Mouse (Mus musculus): ENCODE measurements around the gene Sacs.
A peak's percentile ranks its signal among the peaks of the same experiment; 100 is the strongest.

Sacs gene

DNA sequence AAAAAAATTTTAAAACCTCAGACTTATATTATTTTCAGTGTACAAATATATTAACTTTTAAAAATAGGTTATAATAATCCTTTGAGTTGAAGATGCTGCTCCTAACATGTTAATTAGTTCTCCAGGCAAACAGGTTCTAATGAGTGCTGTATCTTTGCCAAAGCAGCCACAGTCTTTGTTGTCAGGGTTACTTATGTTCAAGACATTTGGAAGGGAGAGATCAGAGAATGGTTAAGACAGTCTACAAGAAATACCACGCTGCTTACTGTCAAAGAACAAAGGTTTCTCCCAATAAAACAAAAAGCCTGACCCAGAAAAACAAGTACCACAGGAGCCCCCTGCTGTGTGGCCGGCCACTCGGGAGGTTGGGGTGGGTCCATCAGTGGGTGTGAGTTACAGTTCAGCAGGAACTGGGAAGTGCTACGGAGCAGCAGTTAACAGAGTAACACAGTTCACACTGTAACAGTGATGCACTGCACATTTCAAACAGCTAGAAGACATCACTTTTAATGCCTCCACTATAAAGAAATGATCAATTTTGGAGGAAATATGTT is 98.9 kb downstream of the Sacs start:
- peak; percentile 36 for DNase-seq (ENCODE audit: low read depth, low spot score)

DNA sequence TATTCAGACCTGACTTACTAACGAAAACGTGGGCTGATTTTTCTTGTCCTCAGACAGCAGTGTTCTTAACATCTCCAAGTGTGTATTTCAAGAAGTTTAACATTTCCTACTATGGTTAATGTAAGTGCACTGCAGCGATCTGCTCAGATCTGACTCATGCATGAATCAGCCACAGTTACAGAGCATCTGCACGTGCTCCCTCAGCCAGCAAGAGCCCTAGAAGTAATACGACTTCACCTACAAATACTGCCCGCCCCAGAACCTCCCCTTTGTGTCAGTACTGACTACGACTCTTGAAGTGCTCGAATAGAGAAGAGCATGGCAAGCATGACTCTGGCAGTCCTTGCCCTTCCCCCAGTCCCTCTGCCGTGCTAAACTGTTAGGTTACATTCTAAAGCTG is 100.5 kb downstream of the Sacs start:
- no peak for DNase-seq (ENCODE audit: low read depth, low spot score)

DNA sequence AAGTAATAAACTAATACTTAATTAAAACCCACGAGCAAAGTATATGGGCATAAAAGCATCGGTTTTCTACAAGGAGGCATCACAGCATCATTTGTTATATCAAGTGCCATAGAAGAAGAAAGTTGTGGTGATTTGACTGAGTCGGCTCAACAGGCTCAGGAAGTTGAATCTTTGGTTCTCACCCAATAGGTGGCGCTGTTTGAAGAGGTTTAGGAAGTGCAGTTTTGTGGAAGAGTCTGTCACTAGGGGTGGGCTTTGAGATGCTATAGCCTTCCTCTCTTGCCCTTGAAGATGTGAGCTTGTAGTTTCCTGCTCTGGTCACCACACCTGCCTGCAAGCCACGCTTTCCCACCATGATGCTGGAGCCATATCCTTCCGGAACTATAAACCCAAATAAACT is 104.4 kb downstream of the Sacs start:
- peak; percentile 29 for DNase-seq (ENCODE audit: low read depth, low spot score)

DNA sequence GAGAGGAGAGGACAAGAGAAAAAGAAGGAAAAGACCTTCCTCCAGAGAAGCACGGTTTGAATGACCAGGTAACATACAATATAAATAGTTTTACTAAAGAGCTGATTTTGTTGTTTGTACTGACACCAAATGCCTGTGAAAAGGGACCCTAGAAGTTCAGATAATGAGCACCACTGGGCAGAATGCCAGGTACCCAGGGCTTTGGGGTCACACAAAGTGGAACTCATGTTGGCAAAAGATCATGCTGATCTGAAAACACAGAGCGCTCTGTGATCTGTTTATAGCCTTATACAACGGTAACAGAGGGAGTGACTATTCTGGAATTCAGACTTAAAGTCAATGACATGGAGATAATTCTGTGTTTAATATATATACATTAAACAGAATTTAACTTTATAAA is 108.2 kb downstream of the Sacs start:
- DNase-seq (ENCODE audit: low read depth, low spot score) = no peak

DNA sequence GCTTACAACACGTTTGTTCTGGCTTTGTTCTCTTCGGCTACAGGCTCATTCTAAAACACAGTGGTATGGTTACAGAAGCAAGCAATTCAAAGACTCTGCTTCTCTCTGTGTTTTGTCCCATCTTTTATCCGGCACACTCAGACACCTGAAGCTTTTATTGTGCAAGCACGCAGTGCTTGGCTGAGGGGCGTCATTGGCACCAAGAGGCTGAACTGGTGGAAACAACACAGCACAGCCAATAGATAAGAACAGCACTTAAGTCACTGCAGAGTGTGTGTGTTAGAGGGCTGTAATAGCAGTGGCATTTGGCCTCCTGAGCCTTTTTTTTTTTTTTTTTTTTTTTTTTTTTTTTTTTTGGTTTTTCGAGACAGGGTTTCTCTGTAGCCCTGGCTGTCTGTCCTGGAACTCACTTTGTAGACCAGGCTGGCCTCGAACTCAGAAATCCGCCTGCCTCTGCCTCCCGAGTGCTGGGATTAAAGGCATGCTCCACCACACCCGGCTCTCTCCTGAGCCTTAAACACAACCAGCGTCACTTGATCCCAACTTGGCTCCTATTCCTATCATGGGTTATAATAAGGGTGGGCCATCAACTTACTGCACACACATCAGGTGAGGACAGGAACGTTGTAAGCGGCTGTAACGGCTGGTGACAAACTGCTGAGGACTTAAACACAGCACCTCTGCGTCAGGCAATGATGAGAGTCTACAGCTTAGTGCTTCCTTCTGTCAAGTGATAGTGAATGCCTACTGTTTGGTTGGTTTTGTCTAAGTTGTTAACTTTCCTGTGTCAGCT is 114.5 kb downstream of the Sacs start:
- no peak for DNase-seq (ENCODE audit: low read depth, low spot score)

DNA sequence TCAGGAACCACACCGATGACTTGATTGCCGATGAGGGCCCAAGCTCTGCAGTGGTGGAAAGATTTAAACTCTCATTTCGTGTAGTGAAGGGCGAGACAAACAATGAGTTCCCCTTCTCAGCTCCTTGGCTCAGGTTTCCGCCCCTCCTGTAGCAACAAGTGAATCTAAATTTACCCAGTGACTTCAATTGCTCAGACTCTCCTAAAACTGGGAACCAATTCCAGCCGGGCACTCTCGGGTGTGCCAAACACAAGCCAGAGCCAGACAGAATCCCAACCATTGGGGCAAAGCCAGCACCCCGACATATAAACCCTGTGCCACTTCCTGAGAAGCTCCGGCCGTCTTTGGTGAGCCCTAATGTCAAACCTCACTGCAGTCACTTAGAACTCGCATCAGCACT is 120.1 kb downstream of the Sacs start, which contains the start of gene Sgcg:
Gene Sgcg, minus strand, starts transcription at position 139 of the 400 bp plus-strand sequence.
- DNase-seq (ENCODE audit: low read depth, low spot score) = no peak

DNA sequence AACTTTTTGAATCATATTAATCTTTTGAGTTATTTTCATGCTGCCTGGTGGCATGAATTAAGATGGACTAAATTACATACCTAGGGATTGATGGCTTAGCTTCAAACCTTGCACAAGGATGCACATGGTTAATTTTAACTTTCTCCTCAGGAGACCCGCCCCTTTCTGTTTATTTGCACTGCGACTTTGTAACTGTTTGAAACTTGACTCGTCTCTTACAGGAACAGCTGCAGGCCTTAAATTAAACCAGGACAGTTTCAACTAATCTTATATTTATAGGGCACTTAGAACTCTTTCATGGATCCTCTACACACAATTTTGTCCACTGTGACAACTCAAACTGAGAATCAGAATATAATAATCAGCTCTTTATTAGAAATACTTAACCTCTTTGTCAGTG is 120.8 kb downstream of the Sacs start:
- DNase-seq (ENCODE audit: low read depth, low spot score) = no peak

DNA sequence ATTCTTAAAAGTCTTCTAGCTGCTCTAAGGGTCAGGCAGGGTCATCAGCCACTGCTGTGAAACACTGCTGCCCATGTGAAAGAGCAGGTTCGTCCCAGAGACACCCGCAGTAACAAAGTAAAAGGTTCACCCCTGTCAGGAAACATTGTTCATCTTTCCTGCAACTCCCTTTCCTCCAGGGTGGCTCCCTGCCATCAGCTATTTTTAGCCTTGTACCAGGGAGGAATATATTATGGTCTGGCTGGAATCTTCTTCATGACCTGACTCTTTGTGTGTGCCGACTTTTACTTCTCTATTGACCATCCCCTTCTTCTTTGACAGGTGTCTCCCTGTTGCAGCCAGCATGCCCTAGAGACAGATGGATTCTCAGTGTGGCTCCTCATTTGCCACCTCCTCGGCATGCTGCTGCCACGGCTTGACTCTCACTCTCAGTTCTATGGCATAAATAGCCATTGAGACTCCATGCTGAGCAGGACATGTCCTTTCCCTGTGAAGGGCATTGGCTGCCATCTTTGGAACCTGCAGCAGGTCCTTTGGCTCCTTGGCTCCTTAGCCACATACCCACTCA is 129.7 kb downstream of the Sacs start:
- DNase-seq (ENCODE audit: low read depth, low spot score) = no peak

DNA sequence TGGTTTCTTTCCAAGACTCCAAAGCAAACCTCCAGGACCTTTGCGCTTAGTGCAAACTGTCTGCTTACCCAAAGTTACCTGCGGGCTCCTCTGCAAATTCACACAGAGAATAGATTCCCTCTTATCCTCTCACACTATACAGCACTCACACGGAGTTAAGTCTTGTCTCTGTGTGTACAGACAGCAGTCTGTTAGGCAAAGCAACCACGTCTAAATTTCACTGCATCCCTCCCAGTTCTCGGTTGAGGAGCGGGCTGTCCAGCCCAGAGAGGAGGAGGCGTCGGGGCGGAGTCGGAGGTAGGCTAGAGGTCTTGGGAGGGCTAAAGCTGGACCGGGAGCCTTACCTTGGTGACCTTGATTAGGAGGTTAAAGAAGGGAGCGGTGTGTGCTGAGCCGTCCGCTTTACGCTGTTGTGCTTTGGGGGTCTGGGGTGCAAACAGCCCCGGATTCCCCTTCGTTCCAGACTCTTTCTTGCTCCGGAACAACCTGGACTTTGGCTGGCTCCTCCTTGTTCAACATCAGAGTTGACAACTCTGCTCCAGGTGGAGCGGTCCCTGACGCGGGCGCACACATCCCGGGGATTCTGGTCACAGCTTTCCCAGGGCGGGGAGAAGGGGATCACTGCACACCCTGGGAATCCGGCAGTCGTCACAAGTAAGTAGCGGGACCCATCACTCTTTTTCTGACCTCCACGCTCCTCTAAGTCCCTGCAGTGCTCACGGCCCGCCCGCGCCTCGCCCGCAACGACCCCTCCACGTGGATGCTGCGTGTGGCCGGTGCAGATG is 136.3 kb downstream of the Sacs start:
- DNase-seq (ENCODE audit: low read depth, low spot score) = no peak

DNA sequence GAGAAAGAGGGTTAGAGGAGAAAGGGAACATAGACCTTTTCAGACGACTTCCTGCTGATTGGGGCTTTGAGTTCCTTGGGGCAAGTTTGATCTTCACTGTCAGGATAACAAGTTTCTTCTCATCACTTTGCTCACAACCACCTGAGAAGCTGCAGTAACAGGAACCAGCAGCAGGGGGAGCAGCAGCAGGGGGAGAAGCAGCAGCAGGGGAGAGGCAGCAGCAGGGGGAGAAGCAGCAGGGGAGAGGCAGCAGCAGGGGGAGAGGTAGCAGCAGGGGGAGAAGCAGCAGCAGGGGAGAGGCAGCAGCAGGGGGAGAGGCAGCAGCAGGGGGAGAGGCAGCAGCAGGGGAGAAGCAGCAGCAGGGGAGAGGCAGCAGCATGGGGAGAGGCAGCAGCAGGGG is 139.0 kb downstream of the Sacs start:
- DNase-seq (ENCODE audit: low read depth, low spot score) = peak; percentile 21

DNA sequence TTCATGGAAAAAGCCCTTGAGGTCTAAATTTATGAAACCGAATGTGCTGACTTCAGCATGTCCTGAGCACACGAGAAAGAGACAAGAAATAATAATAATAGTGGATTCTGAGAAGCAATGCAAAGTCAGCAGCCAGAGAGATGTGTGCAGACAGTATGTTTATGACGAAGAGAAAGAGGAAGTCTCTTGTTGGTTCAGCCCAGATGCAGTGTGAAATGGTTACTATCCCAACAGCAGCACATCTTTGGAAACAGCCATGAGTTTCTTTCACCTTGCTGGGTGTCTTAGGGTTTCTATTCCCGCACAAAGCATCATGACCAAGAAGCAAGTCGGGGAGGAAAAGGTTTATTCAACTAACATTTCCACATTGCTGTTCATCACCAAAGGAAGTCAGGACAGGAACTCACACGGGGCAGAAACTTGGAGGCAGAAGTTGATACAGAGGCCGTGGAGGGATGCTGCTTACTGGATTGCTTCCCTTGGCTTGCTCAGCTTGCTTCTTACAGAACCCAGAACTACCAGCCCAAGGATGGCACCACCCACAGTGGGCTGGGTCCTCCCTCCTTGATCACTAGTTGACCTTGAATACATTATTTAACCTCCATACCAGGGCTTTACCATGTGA is 140.5 kb downstream of the Sacs start:
- DNase-seq (ENCODE audit: low read depth, low spot score) = no peak

DNA sequence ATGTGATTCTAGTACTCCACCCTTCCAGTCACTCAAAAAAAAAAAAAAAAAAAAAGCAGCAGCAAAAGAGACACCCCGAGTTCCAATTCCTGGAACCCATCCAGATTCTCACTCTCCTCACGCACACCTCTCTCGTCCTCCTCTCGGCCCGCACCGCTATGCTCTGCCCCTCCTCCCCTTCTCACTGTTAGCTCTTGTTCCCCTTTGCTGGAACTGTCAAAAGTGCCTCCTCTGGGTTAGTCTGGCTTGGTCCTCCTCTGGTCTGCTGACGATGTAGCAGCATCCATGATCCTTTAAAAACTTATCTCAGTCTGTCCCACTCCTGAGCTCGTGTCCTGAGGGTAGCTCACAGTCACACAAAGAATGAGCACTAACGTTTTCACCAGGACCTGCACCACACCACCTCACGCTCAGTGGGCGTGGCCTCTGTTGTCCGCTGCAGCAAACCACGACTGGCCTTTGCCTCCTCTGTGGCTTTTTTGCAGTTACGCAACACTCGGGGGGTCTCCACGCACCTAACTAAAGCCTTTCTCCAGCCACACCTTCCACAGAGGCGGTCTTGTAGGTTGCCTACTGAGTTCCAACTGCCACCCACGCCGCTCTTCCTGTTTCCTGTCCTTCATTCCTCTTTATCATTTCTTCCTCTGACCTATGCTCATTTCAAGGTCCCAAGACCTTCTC is 150.5 kb downstream of the Sacs start:
- DNase-seq (ENCODE audit: low read depth, low spot score) = no peak

All from ES-CJ7 (cell line).